Mouse (Mus musculus): ENCODE measurements at regions not wholly inside any gene's neighbourhood (a gene's known extent, or its start where the extent isn't known, plus 50 kb on each side); places are given as distances from the start of the nearest gene placed in this dataset.

DNA sequence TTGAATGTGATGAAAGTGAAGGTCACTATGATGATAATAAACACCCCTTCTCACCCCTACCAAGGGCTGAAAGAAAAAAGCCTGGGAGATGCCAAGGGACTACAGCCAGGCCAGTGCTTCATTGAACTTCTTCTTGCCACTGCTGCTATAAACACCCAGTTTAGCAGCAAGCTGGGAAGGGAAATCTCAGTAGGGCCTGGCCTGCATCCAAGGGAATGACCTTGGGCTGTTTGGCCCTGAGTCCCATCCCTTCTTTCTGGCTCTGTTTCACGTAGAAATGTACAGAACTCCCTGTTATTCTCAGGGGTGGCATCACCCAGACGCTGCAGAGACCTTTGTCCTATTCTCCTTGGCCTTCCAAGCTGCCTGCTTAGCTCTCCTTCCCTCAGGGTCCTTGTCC, 450.0 kb upstream of the Tle4 start:
- no peaks in the 10 kb centered on the region for H3K9me3 ChIP-seq (replicated peaks; ENCODE audit: control insufficient read depth, low read length)
- ATAC-seq (ENCODE audit: low read depth) = no peak
- no peak overlapping the region for H3K4me2 ChIP-seq (ENCODE audit: low read depth, low read length)
- H3K27me3 ChIP-seq (ENCODE audit: control insufficient read depth, insufficient read depth, low read depth, low read length) = no peaks in the 10 kb centered on the region
- no peak overlapping the region for H3K9ac ChIP-seq (ENCODE audit: low read depth, low read length)
- no peak overlapping the region for H3K4me3 ChIP-seq (ENCODE audit: low read depth, low read length)
- no peak overlapping the region for H3K27ac ChIP-seq (ENCODE audit: low read length)
- 38% methylated on average over 2 of the region's 2 CpGs for WGBS (ENCODE audit: insufficient replicate concordance)
- no peaks in the 10 kb centered on the region for H3K4me1 ChIP-seq (ENCODE audit: control insufficient read depth, low read depth, low read length)
- H3K36me3 ChIP-seq (ENCODE audit: control insufficient read depth, insufficient read depth) = no peaks in the 10 kb centered on the region

GRCm38 (mm10) chr19:15047306-15047868, 449.5 kb upstream of the Tle4 start:
- no peaks in the 10 kb centered on the region for H3K4me1 ChIP-seq (ENCODE audit: control insufficient read depth, low read depth, low read length)
- no peak for ATAC-seq (ENCODE audit: low read depth)
- no peak overlapping the region for H3K27ac ChIP-seq (ENCODE audit: low read length)
- no peak overlapping the region for H3K4me3 ChIP-seq (ENCODE audit: low read depth, low read length)
- no peak overlapping the region for H3K9ac ChIP-seq (ENCODE audit: low read depth, low read length)
- H3K27me3 ChIP-seq (ENCODE audit: control insufficient read depth, insufficient read depth, low read depth, low read length) = no peaks in the 10 kb centered on the region
- H3K36me3 ChIP-seq (ENCODE audit: control insufficient read depth, insufficient read depth) = no peaks in the 10 kb centered on the region
- H3K4me2 ChIP-seq (ENCODE audit: low read depth, low read length) = no peak overlapping the region
- 52% methylated on average over 4 of the region's 4 CpGs for WGBS (ENCODE audit: insufficient replicate concordance)
- H3K9me3 ChIP-seq (replicated peaks; ENCODE audit: control insufficient read depth, low read length) = no peaks in the 10 kb centered on the region

- ATAC-seq (ENCODE audit: low read depth) = no peak
- no peak overlapping the region for H3K27ac ChIP-seq (ENCODE audit: low read length)
- H3K4me1 ChIP-seq (ENCODE audit: control insufficient read depth, low read depth, low read length) = no peaks in the 10 kb centered on the region
- H3K9me3 ChIP-seq (replicated peaks; ENCODE audit: control insufficient read depth, low read length) = no peaks in the 10 kb centered on the region
- no peaks in the 10 kb centered on the region for H3K36me3 ChIP-seq (ENCODE audit: control insufficient read depth, insufficient read depth)
- H3K4me2 ChIP-seq (ENCODE audit: low read depth, low read length) = no peak overlapping the region
- no peak overlapping the region for H3K4me3 ChIP-seq (ENCODE audit: low read depth, low read length)
- no peaks in the 10 kb centered on the region for H3K27me3 ChIP-seq (ENCODE audit: control insufficient read depth, insufficient read depth, low read depth, low read length)
- 20% methylated on average over 3 of the region's 3 CpGs for WGBS (ENCODE audit: insufficient replicate concordance)
- H3K9ac ChIP-seq (ENCODE audit: low read depth, low read length) = no peak overlapping the region
Measured at GRCm38 (mm10) chr19:15035554-15035953, 437.7 kb upstream of the Tle4 start.

DNA sequence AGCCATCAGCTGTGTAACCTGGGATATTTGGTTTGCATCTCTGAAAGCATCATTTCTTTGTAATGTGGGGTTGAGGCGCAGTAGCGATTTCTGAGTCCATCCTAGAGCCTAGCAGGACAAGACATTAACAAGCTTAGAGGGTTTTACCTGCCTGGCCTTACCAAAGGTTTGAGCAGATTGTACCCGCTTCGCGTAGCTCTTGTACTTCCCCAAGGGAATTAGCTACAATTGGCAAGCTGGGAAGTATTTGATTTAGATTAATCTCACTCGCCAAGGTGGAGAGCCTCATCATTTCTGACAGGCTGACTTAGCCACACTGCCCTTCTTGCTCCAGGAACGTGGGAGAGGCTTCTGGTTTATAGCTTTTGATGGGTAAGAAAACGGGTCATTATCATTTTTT, 436.1 kb upstream of the Tle4 start:
- H3K4me2 ChIP-seq (ENCODE audit: low read depth, low read length) = no peak overlapping the region
- 67% methylated on average over 8 of the region's 8 CpGs for WGBS (ENCODE audit: insufficient replicate concordance)
- no peak for ATAC-seq (ENCODE audit: low read depth)
- H3K4me3 ChIP-seq (ENCODE audit: low read depth, low read length) = no peak overlapping the region
- no peaks in the 10 kb centered on the region for H3K4me1 ChIP-seq (ENCODE audit: control insufficient read depth, low read depth, low read length)
- H3K9me3 ChIP-seq (replicated peaks; ENCODE audit: control insufficient read depth, low read length) = no peaks in the 10 kb centered on the region
- no peaks in the 10 kb centered on the region for H3K27me3 ChIP-seq (ENCODE audit: control insufficient read depth, insufficient read depth, low read depth, low read length)
- H3K36me3 ChIP-seq (ENCODE audit: control insufficient read depth, insufficient read depth) = no peaks in the 10 kb centered on the region
- H3K27ac ChIP-seq (ENCODE audit: low read length) = no peak overlapping the region
- no peak overlapping the region for H3K9ac ChIP-seq (ENCODE audit: low read depth, low read length)

GRCm38 (mm10) chr19:15033396-15033795, 435.5 kb upstream of the Tle4 start:
- no peak for ATAC-seq (ENCODE audit: low read depth)
- WGBS (ENCODE audit: insufficient replicate concordance) = 53% methylated on average over 5 of the region's 5 CpGs
- no peaks in the 10 kb centered on the region for H3K27me3 ChIP-seq (ENCODE audit: control insufficient read depth, insufficient read depth, low read depth, low read length)

DNA sequence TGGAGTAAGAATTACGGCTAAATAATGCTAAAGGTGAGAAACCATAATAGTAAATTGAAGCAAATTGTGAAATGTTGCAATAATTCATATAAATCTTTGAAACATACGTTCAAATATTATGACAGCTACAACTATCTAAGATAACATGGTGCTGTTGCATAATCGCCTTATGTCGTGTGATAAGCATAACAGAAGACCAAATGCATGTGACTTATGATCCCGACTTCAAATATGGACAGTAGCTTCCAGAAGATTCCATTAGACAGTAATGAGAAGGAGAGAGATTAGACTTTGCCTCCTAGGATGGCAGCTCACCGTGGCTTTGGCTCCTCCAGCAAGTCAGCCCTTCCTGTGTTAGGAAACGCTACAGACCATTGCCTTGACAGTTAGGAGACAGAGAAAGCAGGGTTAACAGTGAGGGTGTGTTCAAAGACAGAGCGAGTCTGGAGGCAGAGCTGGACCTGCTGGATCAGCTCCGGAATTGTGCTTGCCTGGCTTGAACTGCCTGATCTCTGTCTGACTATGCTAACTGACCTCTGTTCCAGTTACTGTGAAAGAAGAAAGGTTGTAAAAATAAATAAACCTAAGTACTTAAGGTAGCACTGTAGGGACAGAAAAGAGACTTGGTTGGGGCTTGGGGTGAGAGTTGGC, 434.6 kb upstream of the Tle4 start:
- no peak for ATAC-seq (ENCODE audit: low read depth)
- Histone ChIP-seq H3K27ac (ENCODE audit: low read length) (no peak overlapping the region), H3K9ac (ENCODE audit: low read depth, low read length) (no peak overlapping the region), H3K36me3 (ENCODE audit: control insufficient read depth, insufficient read depth) (no peaks in the 10 kb centered on the region), H3K4me3 (ENCODE audit: low read depth, low read length) (no peak overlapping the region), H3K9me3 (replicated peaks; ENCODE audit: control insufficient read depth, low read length) (no peaks in the 10 kb centered on the region), H3K27me3 (ENCODE audit: control insufficient read depth, insufficient read depth, low read depth, low read length) (no peaks in the 10 kb centered on the region), H3K4me1 (ENCODE audit: control insufficient read depth, low read depth, low read length) (no peaks in the 10 kb centered on the region), H3K4me2 (ENCODE audit: low read depth, low read length) (no peak overlapping the region)
- 55% methylated on average over 9 of the region's 9 CpGs for WGBS (ENCODE audit: insufficient replicate concordance)

More at GRCm38 (mm10) chr19:15033396-15033795, 435.5 kb upstream of the Tle4 start:
- Histone ChIP-seq H3K9me3 (replicated peaks; ENCODE audit: control insufficient read depth, low read length) (no peaks in the 10 kb centered on the region), H3K9ac (ENCODE audit: low read depth, low read length) (no peak overlapping the region), H3K36me3 (ENCODE audit: control insufficient read depth, insufficient read depth) (no peaks in the 10 kb centered on the region), H3K4me3 (ENCODE audit: low read depth, low read length) (no peak overlapping the region), H3K27ac (ENCODE audit: low read length) (no peak overlapping the region), H3K4me1 (ENCODE audit: control insufficient read depth, low read depth, low read length) (no peaks in the 10 kb centered on the region), H3K4me2 (ENCODE audit: low read depth, low read length) (no peak overlapping the region)

GRCm38 (mm10) chr19:15031483-15031882, 433.6 kb upstream of the Tle4 start:
- Histone ChIP-seq H3K27me3 (ENCODE audit: control insufficient read depth, insufficient read depth, low read depth, low read length) (no peaks in the 10 kb centered on the region), H3K4me3 (ENCODE audit: low read depth, low read length) (no peak overlapping the region), H3K4me1 (ENCODE audit: control insufficient read depth, low read depth, low read length) (no peaks in the 10 kb centered on the region), H3K4me2 (ENCODE audit: low read depth, low read length) (no peak overlapping the region), H3K27ac (ENCODE audit: low read length) (no peak overlapping the region), H3K36me3 (ENCODE audit: control insufficient read depth, insufficient read depth) (no peaks in the 10 kb centered on the region), H3K9ac (ENCODE audit: low read depth, low read length) (no peak overlapping the region), H3K9me3 (replicated peaks; ENCODE audit: control insufficient read depth, low read length) (no peaks in the 10 kb centered on the region)
- no peak for ATAC-seq (ENCODE audit: low read depth)

- Histone ChIP-seq H3K36me3 (ENCODE audit: control insufficient read depth, insufficient read depth) (no peaks in the 10 kb centered on the region), H3K27me3 (ENCODE audit: control insufficient read depth, insufficient read depth, low read depth, low read length) (no peaks in the 10 kb centered on the region), H3K4me3 (ENCODE audit: low read depth, low read length) (no peak overlapping the region), H3K4me1 (ENCODE audit: control insufficient read depth, low read depth, low read length) (no peaks in the 10 kb centered on the region), H3K9ac (ENCODE audit: low read depth, low read length) (no peak overlapping the region), H3K27ac (ENCODE audit: low read length) (no peak overlapping the region), H3K9me3 (replicated peaks; ENCODE audit: control insufficient read depth, low read length) (no peaks in the 10 kb centered on the region), H3K4me2 (ENCODE audit: low read depth, low read length) (no peak overlapping the region)
- no peak for ATAC-seq (ENCODE audit: low read depth)
- WGBS (ENCODE audit: insufficient replicate concordance) = 52% methylated on average over 3 of the region's 3 CpGs
Measured at GRCm38 (mm10) chr19:15003596-15003995, 405.7 kb upstream of the Tle4 start.

DNA sequence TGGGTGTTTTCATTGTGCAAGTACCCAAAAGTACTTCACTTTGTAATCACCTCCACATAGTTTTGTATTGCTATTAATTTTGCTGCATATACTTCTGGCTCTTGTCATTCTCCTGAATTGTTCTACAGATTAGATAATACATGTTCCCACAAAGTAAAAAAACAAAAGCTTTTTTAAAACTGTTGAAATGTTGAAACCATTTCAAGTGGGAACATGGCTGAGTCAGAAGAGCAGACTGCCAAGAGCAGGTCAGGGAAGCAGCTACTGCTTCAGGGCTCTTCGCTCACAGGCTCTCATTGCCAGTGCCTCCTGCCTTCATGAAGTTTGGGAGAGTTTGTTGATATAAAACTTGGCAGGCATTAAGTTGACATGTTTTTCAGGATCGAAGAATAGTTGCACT, 395.5 kb upstream of the Tle4 start:
- Histone ChIP-seq H3K4me2 (ENCODE audit: low read depth, low read length) (no peak overlapping the region), H3K4me1 (ENCODE audit: control insufficient read depth, low read depth, low read length) (no peaks in the 10 kb centered on the region), H3K27ac (ENCODE audit: low read length) (no peak overlapping the region), H3K4me3 (ENCODE audit: low read depth, low read length) (no peak overlapping the region), H3K36me3 (ENCODE audit: control insufficient read depth, insufficient read depth) (no peaks in the 10 kb centered on the region), H3K27me3 (ENCODE audit: control insufficient read depth, insufficient read depth, low read depth, low read length) (no peaks in the 10 kb centered on the region), H3K9me3 (replicated peaks; ENCODE audit: control insufficient read depth, low read length) (no peaks in the 10 kb centered on the region), H3K9ac (ENCODE audit: low read depth, low read length) (no peak overlapping the region)
- WGBS (ENCODE audit: insufficient replicate concordance) = 65% methylated on average over 2 of the region's 2 CpGs
- ATAC-seq (ENCODE audit: low read depth) = no peak

Measured in liver, embryonic 16.5 days (tissue).